Mouse (Mus musculus) left cerebral cortex, postnatal 36 days (tissue): Measurements from ENCODE around the gene Gstcd. TPM values are rescaled to one million over a fixed set of nuclear protein-coding genes. Genes with fewer than 3 reads are reported as not detected.

Experiments
- DNase-seq, 2 experiments: peaks; one replicate each; pipeline ENCODE4 v3.0.0; 2021 to 2022; ENCODE audit warnings: low spot score in 2 of 2, mixed read lengths in 1 of 2
- intact Hi-C: fragments of 180-260 bp; cut with DNase I; formaldehyde crosslinking; loops from one replicate; pipeline ENCODE4 v1.15.1; 2025
- total RNA-seq, 2 experiments: library from RNA; stranded (reverse); gene quantifications; 2 replicates each; pipeline ENCODE4 v1.2.3; 2021

Gene Gstcd
- total RNA-seq, 2 experiments from 2014 or later: 8.7 to 9.6 TPM

- intact Hi-C loops: no loop called here
- DNase-seq: no peak
Observed at GRCm38 (mm10) chr3:133052068-133052467, 39.8 kb downstream of the Gstcd start.

DNA sequence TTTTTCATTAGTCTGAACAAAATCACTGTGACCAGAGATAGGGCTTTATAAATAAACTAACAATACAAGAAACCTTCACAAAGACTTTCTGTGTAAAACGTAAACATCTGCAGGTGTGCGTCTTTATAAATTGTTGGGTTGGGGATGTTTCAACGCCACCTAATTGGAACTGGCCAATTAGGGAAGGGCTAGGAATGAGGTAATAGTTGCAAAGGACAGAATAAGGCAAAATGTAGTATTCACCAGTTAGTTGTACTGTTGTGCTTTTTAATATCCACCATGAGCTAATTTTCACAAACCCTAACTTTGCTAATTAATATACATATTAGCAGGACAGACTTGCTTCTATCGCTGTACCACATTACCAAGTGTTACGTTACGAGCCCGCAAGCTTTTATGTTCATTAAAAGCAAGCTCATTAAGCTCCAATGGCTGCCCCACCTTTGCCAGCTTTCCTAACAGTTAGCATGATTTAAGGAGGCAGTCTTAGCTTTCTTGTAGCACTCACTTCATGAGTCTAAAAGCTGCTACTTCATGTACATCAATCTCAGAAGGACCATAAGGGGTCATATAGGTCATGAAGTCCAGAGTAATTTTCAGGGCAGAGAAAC, 58.6 kb downstream of the Gstcd start:
- intact Hi-C loops: no loop called here
- DNase-seq: no peak

GRCm38 (mm10) chr3:133026977-133027376, 64.9 kb downstream of the Gstcd start:
- intact Hi-C loops: no loop called here
- DNase-seq: no peak

- intact Hi-C loops: no loop called here
Observed at GRCm38 (mm10) chr3:133007250-133007649, 84.6 kb downstream of the Gstcd start.

GRCm38 (mm10) chr3:132996299-132996698, 95.5 kb downstream of the Gstcd start:
- DNase-seq: no peak
- intact Hi-C loops: no loop called here

More at GRCm38 (mm10) chr3:133007250-133007649, 84.6 kb downstream of the Gstcd start:
- no peak for DNase-seq

DNA sequence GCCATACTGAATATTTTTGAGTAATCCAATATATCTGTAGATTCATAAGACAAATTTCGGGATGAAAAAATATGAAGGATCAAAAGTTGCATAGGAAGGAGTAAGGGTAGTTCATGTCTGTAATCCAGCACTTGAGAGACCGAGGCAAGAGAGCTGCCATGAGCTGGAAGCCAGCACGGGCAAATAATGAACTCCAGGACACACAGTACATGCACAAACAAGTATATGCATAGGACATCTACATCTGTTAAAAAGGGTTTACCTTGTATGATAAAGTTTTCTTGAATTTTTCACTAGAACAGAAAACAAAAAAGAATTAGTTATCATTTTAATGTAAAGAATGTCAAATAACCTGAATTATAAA, 95.9 kb downstream of the Gstcd start:
- DNase-seq: no peak
- intact Hi-C loops: no loop called here

DNA sequence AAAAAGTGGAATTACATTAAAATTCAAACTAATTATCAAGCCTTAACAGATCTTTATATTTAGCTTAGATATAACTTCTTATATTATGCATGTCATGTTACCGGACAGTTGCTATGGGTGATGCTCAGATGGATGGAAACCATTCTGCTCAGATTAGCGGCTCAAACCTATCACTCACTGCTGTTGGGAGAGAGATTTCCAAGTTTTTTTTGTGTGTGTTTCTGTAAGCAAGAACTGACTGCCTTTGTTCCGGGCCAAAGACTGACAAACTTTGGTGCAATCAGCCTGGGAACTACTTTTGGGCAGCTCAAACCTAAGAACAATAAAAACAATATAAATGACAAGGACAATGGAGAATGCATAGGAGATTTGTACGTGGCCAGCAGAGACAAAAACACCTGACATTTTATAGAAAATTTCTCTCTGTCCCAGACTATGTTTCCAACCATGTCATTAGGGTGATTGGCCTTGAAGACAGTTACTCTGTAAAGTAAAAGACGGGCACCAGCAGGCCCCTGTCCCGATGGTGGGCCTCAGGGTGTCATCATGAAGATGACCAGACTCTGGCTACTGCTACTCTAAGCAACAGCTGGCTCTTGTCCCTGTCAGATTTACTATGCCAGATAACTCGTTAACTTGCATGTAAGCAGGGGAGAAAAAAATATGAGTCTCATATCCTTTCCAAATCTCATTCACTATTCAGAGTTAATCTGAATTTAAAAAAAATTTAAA, 96.5 kb downstream of the Gstcd start:
- DNase-seq: no peak
- intact Hi-C loops: no loop called here

DNA sequence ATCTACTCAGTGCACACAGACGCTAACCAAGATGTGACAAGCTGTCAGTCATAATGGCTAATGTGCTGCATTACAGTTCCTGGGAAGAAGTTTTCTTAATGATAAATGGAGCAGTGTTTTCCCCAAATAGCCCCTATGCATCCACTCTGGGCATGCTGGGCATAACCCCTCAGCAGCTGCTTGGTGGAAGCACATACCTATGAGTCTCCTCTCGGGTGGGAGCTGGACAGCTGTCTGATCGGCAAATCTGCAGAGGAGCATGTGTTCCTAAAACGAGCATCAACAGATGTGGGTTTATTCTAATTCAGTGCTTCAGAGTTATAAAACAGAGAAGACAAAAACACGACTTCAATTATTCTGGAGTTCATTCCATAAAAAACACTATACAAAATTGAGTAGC, 105.6 kb downstream of the Gstcd start:
- no peak for DNase-seq

GRCm38 (mm10) chr3:132983845-132984485, 107.9 kb downstream of the Gstcd start:
- intact Hi-C loops: no loop called here
- no peak for DNase-seq

More for the DNA sequence above, 105.6 kb downstream of the Gstcd start:
- intact Hi-C loops: no loop called here

DNA sequence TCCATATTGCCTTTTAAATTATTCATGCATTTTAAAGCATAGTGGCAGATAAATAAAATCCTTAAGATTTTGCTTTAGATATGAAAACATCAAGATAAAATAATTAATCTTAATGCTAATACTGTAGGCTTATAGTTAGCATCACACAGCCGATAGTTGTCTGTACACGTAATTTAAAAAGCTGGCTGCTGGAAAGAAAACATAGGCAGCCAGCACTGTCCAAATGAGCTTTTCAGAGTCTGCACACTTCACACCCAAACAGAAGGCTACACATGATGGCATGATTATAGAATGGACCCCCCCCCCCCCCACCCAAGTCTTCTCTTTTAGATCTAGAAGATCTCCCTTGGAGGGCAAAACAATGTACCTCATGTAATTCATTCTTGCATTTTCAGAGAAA, 109.9 kb downstream of the Gstcd start:
- intact Hi-C loops: no loop called here

DNA sequence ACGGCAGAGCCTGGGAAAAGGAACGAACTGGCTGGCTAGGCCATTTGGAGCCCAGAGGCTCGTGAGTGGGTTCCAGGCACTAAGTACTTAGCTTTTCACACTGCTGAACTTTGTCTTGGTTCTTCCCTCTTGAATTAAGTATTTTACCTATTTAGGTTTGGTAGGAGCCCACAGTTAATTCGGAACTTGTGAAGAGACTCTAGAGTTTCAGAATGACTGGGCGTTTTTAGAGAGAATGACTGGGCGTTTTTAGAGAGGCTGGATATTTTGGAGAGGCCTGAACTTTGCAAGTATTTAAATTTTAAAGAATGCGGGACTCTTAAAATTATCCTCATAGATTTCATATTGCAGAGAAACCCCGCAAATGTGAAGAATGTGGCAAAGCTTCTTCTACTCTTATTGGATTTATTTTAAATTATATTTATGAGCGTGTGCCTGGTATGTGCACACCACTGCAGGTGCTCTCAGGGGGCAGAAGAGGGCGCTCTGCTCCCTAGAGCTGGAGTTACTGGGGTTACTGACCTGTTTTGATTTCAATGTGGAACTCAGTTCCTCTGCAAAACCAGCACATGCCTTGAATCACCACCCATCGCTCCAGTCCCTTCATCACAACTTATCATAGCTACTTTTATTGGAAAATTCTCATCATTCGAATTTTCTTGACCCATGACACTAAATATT, 111.9 kb downstream of the Gstcd start:
- no peak for DNase-seq
- intact Hi-C loops: no loop called here

More for the DNA sequence above, 109.9 kb downstream of the Gstcd start:
- DNase-seq: no peak

GRCm38 (mm10) chr3:132966255-132966654, 125.6 kb downstream of the Gstcd start:
- DNase-seq: no peak
- intact Hi-C loops: no loop called here

GRCm38 (mm10) chr3:132964715-132965507, 126.9 kb downstream of the Gstcd start:
- intact Hi-C loops: no loop called here
- DNase-seq: no peak

DNA sequence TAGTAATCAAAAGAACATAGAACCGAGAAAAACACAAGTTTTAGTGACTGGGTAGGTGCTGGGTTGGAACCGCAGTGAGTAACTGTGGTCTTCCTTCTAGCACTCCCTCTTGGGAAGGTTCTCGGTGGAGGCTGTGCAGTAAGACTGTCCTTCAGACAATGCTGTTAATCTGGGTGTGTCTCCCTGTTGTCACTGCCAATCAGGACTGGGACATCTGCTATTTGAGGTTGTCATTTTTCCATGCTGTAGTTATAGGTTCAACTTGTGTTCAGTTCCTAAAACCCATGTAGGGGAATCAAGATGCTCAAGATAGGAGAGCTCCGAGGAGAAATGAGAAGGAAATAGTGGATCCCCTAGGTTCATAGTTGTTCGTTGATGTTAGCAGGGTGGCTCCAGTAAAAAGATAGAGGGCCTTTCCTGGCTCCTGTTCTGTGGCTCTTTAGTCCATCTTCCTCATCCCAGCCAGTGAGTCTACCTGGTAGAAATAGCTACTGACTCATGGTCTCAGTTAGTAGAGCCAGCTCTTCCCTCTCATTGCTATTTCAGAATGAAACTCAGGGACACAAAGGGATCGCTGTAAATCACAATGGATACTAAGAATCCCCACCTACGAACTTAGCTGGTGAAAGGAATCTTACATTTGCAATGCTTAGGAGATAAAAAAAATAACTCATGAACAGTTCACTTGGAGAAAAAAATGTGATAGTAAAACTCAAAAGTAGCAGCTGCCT, 129.0 kb downstream of the Gstcd start:
- intact Hi-C loops: no loop called here
- DNase-seq: no peak

- intact Hi-C loops: no loop called here
- no peak for DNase-seq
Observed at GRCm38 (mm10) chr3:132950529-132950880, 141.3 kb downstream of the Gstcd start.

- peak; percentile 28 to 54 for DNase-seq
- intact Hi-C loops: loop anchor here (2.0 kb wide), 1 partner anchor 47 kb away; no protein-coding TSS in a partner anchor
Observed at GRCm38 (mm10) chr3:132949791-132950528, 141.9 kb downstream of the Gstcd start, which contains the start of gene Npnt. Gene Npnt, minus strand, starts transcription at chr3:132950291.

GRCm38 (mm10) chr3:132949380-132949790, 142.4 kb downstream of the Gstcd start:
- intact Hi-C loops: loop anchor here (2.0 kb wide), 1 partner anchor 47 kb away; no protein-coding TSS in a partner anchor
- peak; percentile 21 to 34 for DNase-seq

- intact Hi-C loops: loop anchor here (2.0 kb wide), 1 partner anchor 46 kb away; no protein-coding TSS in a partner anchor
- no peak for DNase-seq
Observed at GRCm38 (mm10) chr3:132948298-132948795, 143.5 kb downstream of the Gstcd start.
